Mouse (Mus musculus) midbrain, embryonic 11.5 days (tissue): Measurements from ENCODE around the gene 2810021J22Rik. TPM values are rescaled to one million over a fixed set of nuclear protein-coding genes. Genes with fewer than 3 reads are reported as not detected.
"Not testable (repeated sequence)": the region's sequence is repeated elsewhere in the genome, so short reads cannot be mapped to it uniquely, and the experiment has no call there.

Experiments used
- ATAC-seq: fragments of 200-750 bp; cut with Nextera tagmentation; 2 replicates; pipeline ENCODE4 v1.8.0; 2017; ENCODE audit warnings: moderate TSS enrichment, moderate library complexity; ENCODE audit not compliant: low FRiP score
- DNase-seq: peaks from one replicate; pipeline ENCODE4 v3.0.0; 2015; ENCODE audit warnings: low spot score; ENCODE audit errors: missing footprints
- H3K27ac ChIP-seq: fragments of 300-500 bp; sonication (generic); 2 replicates; pipeline ENCODE4 v1.5.1; 2014; ENCODE audit warnings: low read depth, low read length
- H3K27me3 ChIP-seq: fragments of 300-500 bp; sonication (generic); 2 replicates; pipeline ENCODE4 v1.6.1; 2014; ENCODE audit warnings: mild to moderate bottlenecking, low read length, moderate library complexity, mixed read lengths; ENCODE audit not compliant: control insufficient read depth, insufficient read depth
- H3K36me3 ChIP-seq: fragments of 300-500 bp; sonication (generic); 2 replicates; pipeline ENCODE4 v1.6.1; 2014; ENCODE audit warnings: mild to moderate bottlenecking, low read length, moderate library complexity, mixed read lengths; ENCODE audit not compliant: control insufficient read depth, insufficient read depth
- H3K4me1 ChIP-seq: fragments of 300-500 bp; sonication (generic); 2 replicates; pipeline ENCODE4 v1.6.1; 2014; ENCODE audit warnings: low read length; ENCODE audit not compliant: control insufficient read depth, insufficient read depth
- H3K4me2 ChIP-seq: fragments of 300-500 bp; sonication (generic); 2 replicates; pipeline ENCODE4 v1.6.1; 2014; ENCODE audit warnings: mild to moderate bottlenecking, moderate library complexity
- H3K4me3 ChIP-seq: fragments of 300-500 bp; sonication (generic); 2 replicates; pipeline ENCODE4 v1.5.1; 2014; ENCODE audit warnings: low read depth, low read length
- H3K9ac ChIP-seq: fragments of 300-500 bp; sonication (generic); 2 replicates; pipeline ENCODE4 v1.6.1; 2014; ENCODE audit warnings: low read length
- H3K9me3 ChIP-seq: fragments of 300-500 bp; sonication (generic); 2 replicates; pipeline ENCODE4 v1.6.1; 2016; ENCODE audit warnings: low read length; ENCODE audit not compliant: control insufficient read depth
- WGBS: fragments of 180-500 bp; shearing (Covaris S2); extraction: QIAGEN DNeasy Blood & Tissue Kit; methylation state at CpG from one replicate; pipeline ENCODE4 v1.1.7; 2014; 5-methylcytosine and 5-hydroxymethylcytosine counted together
- polyA plus RNA-seq: library from polyadenylated mRNA; unstranded; fragments of >200 nt; fragmentation: Nextera tagmentation; extraction: Ambion mirVana; gene quantifications from 2 replicates; pipeline ENCODE4 v1.2.1, GENCODE M21; 2014

2810021J22Rik gene
- 13.4 and 13.6 TPM in 2 replicates for polyA plus RNA-seq

GRCm38 (mm10) chr11:58867039-58867953 is at the start of gene 2810021J22Rik:
2810021J22Rik (plus strand) TSS chr11:58867216.
- Histone ChIP-seq H3K9ac (peak within 1 kb of the TSS; percentile 90), H3K9me3 (no peaks in the 10 kb centered on the region), H3K4me1 (peaks cover 8% of the 10 kb centered on the region), H3K4me2 (peak within 1 kb of the TSS; percentile 84), H3K36me3 (no peaks in the 10 kb centered on the region), H3K4me3 (peak within 1 kb of the TSS; percentile 79), H3K27me3 (no peaks in the 10 kb centered on the region), H3K27ac (peak within 1 kb of the TSS; percentile 61)
- ATAC-seq (peak; percentile 88), DNase-seq (peak; percentile 98)
- WGBS: 5% methylated on average over 37 of the region's 37 CpGs

DNA sequence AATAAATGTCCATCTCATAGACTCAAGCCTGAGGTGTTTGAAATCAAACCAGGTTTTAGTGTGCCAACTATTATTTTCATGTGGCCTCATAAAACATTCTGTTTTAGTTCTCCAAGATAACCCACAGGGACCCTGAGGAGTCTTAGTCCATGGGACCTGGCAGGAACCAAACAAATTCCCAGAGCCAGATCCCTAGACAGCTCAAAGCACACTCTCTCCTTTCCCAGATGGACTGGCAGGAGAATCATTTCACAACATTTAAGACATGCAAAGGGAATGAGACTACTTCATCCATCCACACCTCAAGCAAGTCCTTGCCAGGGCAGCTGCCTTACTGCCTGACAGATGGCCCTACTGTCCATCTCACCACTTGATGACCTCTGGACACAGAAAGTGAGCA is 38.1 kb upstream of the 2810021J22Rik start, which contains the start of gene Olfr312:
Olfr312 (plus strand) TSS at position 301 of the 400 bp plus-strand sequence.
- H3K27me3 ChIP-seq, H3K9me3 ChIP-seq, ATAC-seq, DNase-seq, H3K4me2 ChIP-seq, H3K27ac ChIP-seq, H3K4me1 ChIP-seq, H3K4me3 ChIP-seq, H3K9ac ChIP-seq, H3K36me3 ChIP-seq: not testable (repeated sequence)

DNA sequence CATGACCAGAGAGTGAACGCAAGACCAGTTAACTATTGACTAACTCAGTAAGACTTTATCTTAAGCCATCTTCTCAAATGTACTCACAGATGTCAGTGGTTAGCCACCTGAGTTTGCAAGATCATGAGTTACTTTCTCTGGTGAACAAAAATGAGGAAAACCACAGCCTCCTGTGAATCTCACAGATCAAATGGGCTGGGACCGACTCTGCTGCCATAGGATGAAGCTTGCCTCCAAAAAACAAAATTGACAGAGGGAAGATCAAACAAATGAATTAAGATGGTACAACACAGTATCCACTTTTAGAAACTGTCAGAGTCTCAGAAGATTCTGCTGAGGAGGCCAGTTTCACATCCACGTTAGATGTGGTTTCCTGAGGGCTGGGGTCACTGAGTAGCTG is 37.3 kb upstream of the 2810021J22Rik start:
- H3K9ac ChIP-seq: no peak overlapping the region
- no peak for ATAC-seq

DNA sequence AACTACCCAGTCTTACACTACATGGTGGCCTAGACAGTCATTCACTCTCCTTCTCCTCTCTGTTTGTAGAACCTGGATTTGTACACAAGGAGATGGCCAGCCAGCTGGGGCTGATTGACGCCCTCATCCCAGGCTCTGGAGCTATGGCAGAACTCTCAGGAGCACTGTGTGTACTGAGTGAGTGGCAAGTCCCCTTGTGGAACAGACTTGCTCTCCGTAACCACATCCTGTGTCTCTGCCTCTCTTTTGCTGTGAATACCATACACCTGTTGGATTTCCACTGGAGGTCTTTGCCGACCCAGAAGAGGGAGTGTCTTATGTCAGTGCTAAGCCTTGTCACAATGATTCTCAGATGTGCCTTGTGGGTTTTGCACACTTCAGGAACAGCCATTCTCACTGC is 34.5 kb upstream of the 2810021J22Rik start:
- not testable (repeated sequence) for H3K4me3 ChIP-seq, H3K9me3 ChIP-seq, DNase-seq, H3K9ac ChIP-seq, H3K4me1 ChIP-seq, H3K36me3 ChIP-seq, ATAC-seq, H3K27ac ChIP-seq, H3K4me2 ChIP-seq, H3K27me3 ChIP-seq
- WGBS: 61% methylated on average over 3 of the region's 3 CpGs

More for the DNA sequence above, 37.3 kb upstream of the 2810021J22Rik start:
- no peaks in the 10 kb centered on the region for H3K27me3 ChIP-seq
- H3K4me3 ChIP-seq: no peak overlapping the region
- no peak overlapping the region for H3K27ac ChIP-seq
- no peaks in the 10 kb centered on the region for H3K36me3 ChIP-seq
- no peaks in the 10 kb centered on the region for H3K9me3 ChIP-seq
- DNase-seq: no peak
- H3K4me1 ChIP-seq: no peaks in the 10 kb centered on the region
- WGBS: 88% methylated on average over 3 of the region's 3 CpGs
- no peak overlapping the region for H3K4me2 ChIP-seq

GRCm38 (mm10) chr11:58838951-58839350 is 28.1 kb upstream of the 2810021J22Rik start, which contains the start of gene Olfr311:
Olfr311 (plus strand) TSS chr11:58839251.
- H3K4me3 ChIP-seq, DNase-seq, H3K27ac ChIP-seq, H3K9me3 ChIP-seq, H3K4me1 ChIP-seq, ATAC-seq, H3K36me3 ChIP-seq, H3K9ac ChIP-seq, H3K4me2 ChIP-seq, H3K27me3 ChIP-seq: not testable (repeated sequence)

DNA sequence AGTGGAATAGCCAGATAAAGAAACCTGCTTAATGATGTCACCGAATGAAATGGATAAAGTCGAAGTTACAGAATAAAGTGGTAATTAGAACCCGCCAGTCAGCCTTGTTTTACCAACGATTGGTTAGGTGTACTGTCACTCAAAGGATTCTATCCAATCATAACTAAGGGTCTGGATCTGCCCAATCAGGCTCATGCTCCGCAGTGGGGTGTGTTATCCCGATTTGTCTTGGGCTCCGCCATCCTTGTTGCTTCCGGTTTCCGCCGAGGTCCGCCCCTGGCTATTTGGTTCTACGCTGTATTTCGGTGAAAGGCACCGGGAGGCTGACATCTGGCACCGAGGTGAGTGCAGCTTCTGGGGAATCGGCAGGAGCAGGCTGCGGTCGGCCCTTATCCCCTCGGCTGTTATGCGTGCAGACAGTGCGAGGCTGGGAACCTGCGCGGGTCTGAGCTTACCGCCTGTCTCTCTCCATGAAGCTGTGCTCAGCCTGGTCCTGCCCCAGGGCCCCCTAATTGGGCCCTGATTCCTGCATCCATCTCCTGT is 20.0 kb upstream of the 2810021J22Rik start, which contains the start of gene Gm12258:
Gm12258 (plus strand) TSS at position 240 of the 543 bp plus-strand sequence.
- no peak within 1 kb of the TSS for H3K27ac ChIP-seq
- ATAC-seq: peak; percentile 100

DNA sequence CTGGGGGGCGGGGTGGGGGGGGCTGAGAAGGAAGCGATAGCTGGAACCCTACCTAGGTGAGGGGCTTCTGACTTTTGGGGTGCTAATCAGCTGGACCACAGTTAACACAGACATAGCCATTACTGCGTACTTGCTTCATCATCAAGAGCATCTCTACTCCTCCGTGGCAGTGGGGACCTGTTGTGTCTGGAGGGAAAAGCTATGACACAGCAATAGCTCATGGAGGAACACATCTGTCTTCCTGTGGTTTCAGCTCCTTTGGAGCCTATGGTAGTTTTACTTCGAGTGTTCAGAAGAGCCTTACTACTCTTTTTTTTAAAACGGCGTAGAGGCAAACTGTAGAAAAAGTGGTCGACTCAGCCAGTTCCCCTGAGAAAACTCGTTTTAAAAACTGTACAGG is 19.4 kb upstream of the 2810021J22Rik start:
- ATAC-seq (peak; percentile 12; the same call in 1 of the 2 replicates), DNase-seq (no peak)
- peak overlapping the region; percentile 85 for H3K4me2 ChIP-seq
- no peaks in the 10 kb centered on the region for H3K9me3 ChIP-seq
- 51% methylated on average over 9 of the region's 9 CpGs for WGBS
- no peak overlapping the region for H3K27ac ChIP-seq
- no peaks in the 10 kb centered on the region for H3K27me3 ChIP-seq
- 0 out of 2 replicates have a peak, but pooled peaks cover 8% of the 10 kb centered on the region for H3K36me3 ChIP-seq
- peak overlapping the region; percentile 49 for H3K4me3 ChIP-seq
- H3K9ac ChIP-seq: peak overlapping the region; percentile 69
- peaks cover 6% of the 10 kb centered on the region for H3K4me1 ChIP-seq

More for the DNA sequence above, 20.0 kb upstream of the 2810021J22Rik start, which contains the start of gene Gm12258:
- WGBS: under 1% methylated on average over 24 of the region's 24 CpGs
- Histone ChIP-seq H3K4me1 (peaks cover 6% of the 10 kb centered on the region), H3K4me3 (peak within 1 kb of the TSS; percentile 49), H3K27me3 (no peaks in the 10 kb centered on the region), H3K9ac (peak within 1 kb of the TSS; percentile 69), H3K36me3 (0 out of 2 replicates have a peak, but pooled peaks cover 8% of the 10 kb centered on the region), H3K9me3 (no peaks in the 10 kb centered on the region), H3K4me2 (peak within 1 kb of the TSS; percentile 85)
- peak; percentile 99 for DNase-seq

DNA sequence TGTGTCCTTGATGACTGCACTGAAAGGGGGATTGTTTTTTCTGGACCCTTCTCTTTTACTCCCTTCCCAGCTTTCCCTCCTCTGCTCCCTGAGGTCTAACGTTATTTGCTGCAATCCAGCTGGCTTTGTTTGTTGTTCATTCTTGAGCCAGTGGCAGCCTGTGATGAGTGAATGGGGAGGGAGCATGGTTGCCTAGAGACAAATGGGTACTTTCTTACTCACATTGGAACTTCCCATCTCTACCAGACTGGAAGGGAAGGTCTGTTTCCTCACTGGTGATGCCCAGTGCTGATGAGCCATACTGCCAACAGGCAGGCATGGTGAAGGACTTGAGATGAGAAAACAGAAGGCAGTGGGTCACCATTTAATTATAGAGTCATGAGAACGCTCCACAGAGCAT is 17.3 kb upstream of the 2810021J22Rik start:
- no peak for DNase-seq
- Histone ChIP-seq H3K4me1 (peaks cover 6% of the 10 kb centered on the region), H3K9me3 (no peaks in the 10 kb centered on the region), H3K4me2 (no peak overlapping the region), H3K27ac (no peak overlapping the region), H3K9ac (no peak overlapping the region), H3K36me3 (peaks cover 8% of the 10 kb centered on the region; the same call in 1 of the 2 replicates), H3K27me3 (no peaks in the 10 kb centered on the region), H3K4me3 (no peak overlapping the region)
- 77% methylated on average over 2 of the region's 2 CpGs for WGBS
- no peak for ATAC-seq

DNA sequence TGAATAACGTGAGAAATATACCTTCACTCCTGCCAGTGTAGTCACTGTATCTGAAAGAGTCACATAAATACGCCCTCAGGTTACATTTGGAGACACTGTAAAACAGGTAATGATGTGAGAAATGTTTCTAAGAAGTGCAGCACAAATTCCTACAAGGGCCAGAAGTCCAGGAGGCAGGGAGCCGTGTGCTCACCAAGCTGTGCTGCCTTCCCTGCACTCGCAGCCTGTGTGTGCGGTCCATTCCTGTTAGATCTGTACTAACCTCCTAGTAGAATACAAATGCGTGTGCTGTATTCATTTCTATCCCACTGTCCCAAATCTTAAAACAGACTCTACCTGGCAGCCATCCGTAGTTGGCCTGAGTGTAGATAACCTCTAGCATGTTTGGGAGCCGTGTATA is 6.3 kb upstream of the 2810021J22Rik start:
- H3K27me3 ChIP-seq: no peaks in the 10 kb centered on the region
- no peak overlapping the region for H3K9ac ChIP-seq
- H3K9me3 ChIP-seq: peaks cover 10% of the 10 kb centered on the region; the same call in 1 of the 2 replicates
- ATAC-seq: no peak
- no peak for DNase-seq
- no peaks in the 10 kb centered on the region for H3K4me1 ChIP-seq
- 93% methylated on average over 8 of the region's 8 CpGs for WGBS
- no peak overlapping the region for H3K4me3 ChIP-seq
- H3K27ac ChIP-seq: no peak overlapping the region
- H3K36me3 ChIP-seq: peaks cover 29% of the 10 kb centered on the region
- no peak overlapping the region for H3K4me2 ChIP-seq
